Mouse (Mus musculus): ENCODE measurements around the gene Lypd1. TPM values are rescaled to one million over a fixed set of nuclear protein-coding genes. Genes with fewer than 3 reads are reported as not detected.
A peak's percentile ranks its signal among the peaks of the same experiment; 100 is the strongest.

The Lypd1 gene
- 0.64 TPM for polyA plus RNA-seq (2021)

DNA sequence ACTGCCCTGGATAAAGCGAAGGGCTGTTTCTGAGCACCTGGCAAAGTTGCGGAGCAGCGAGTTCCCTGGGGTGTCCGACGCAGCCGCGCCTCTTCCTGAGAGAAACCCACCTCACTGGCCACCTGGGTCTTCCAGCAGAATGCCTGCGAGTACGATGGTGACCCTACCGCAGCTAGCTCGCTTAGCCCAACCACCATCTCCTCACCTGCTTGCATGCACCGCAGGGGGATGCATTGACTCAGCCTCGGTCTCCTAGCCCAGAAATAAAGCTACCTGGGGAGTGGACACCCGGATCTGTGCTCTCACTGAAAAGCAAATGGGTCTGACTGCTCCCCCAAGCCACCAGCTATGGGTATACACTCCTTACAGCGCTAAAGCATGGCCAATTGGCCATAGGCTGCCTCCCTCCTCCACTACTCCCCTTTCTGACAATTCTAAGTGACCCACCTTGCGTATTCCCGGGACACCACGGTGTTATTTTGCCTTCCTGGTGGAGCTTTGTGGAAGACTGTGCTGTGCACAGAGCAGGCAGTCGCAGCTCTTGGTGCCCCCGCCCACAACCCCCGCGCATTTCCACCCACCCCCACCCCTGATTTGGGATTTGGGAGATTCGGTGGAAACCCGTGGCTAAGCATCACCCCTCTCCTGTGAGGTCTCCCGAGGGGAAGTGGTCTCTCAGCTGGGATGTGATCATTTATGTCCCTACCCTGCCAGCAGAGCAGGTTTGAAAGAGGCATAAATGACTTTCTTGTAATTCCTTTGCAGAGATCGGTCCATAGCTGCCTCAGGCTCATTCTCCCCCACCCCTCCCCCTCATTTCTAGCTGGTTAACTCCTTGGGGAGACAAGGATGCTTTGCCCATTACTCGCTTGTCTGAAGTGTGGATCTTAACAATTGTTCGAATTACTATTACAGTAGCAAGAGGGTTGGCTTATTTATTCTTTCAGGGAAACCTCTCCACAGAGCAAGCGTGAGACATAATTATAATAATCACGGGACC is at the start of gene Lypd1:
TSS of gene Lypd1 (minus strand) at position 501 of the 1,000 bp plus-strand sequence.
- H3K27me3 ChIP-seq, result peaks cover 49% of the 10 kb centered on the region
- DNase-seq (ENCODE audit: low read depth, low spot score) (no peak), ATAC-seq (no peak)
- TF ChIP-seq CTCF (IDR thresholded peaks at IDR 0.05), result no peak
- ChIA-PET CTCF (no interaction called here), POLR2A (interaction anchor here (0.7 kb wide), 2 partner anchors 17 to 28 kb away, joined by 3 to 4 read pairs; no protein-coding TSS in a partner anchor)
- in situ Hi-C loops (cut with MboI; ENCODE audit: low pct_unique_long_range_greater_than_20kb), result loop anchor here (25.0 kb wide), 1 partner anchor 301 kb away; no protein-coding TSS in a partner anchor

DNA sequence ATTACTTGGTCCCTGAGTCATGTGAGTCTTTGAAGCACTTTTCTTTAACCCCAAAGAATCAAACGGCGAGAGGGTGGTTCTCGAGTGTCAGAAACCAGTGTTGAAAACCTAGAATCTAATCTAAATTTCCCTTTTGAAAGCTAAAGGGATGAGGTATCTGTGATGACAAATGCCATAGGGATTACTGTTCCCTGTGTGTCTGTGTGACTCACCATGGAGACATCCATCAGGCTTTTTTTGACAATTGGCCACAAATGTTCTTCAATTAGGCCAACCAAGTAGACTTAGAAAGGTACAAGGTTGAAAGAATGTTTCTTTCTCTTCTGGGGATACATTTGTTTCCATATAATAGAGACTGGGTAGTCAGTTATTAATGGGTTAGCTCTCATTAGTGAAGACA is 38.1 kb upstream of the Lypd1 start:
- in situ Hi-C loops (cut with MboI; ENCODE audit: low pct_unique_long_range_greater_than_20kb), result no loop called here
- peak; percentile 71 for ATAC-seq
- no peaks in the 10 kb centered on the region for H3K27me3 ChIP-seq
- ChIA-PET POLR2A (no interaction called here), CTCF (no interaction called here)
- TF ChIP-seq CTCF (IDR thresholded peaks at IDR 0.05), result no peak
- DNase-seq (ENCODE audit: low read depth, low spot score), result peak; percentile 1

DNA sequence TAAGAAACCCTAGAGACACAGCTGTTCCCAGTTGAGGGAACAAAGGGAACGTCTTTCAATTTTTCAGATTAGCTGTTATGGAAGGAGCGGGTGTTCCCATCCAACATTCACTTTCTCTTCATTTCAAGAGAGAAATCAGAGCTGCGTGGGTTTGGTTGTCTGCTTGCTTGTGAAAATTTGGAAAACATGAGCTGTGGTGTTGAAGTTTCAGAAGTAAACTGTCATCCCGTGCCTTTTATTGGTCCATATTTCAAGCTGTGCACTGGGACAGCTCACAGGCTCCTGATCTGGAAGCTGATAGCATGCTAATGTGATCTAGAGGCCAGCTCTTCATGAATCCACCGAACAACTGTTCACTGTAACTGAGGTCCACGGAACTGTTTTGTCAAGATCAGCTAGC is 36.2 kb upstream of the Lypd1 start:
- DNase-seq (ENCODE audit: low read depth, low spot score), result no peak
- H3K27me3 ChIP-seq, result no peaks in the 10 kb centered on the region
- in situ Hi-C loops (cut with MboI; ENCODE audit: low pct_unique_long_range_greater_than_20kb), result no loop called here
- no peak for ATAC-seq
- ChIA-PET CTCF (no interaction called here), POLR2A (no interaction called here)
- TF ChIP-seq CTCF (IDR thresholded peaks at IDR 0.05), result no peak

DNA sequence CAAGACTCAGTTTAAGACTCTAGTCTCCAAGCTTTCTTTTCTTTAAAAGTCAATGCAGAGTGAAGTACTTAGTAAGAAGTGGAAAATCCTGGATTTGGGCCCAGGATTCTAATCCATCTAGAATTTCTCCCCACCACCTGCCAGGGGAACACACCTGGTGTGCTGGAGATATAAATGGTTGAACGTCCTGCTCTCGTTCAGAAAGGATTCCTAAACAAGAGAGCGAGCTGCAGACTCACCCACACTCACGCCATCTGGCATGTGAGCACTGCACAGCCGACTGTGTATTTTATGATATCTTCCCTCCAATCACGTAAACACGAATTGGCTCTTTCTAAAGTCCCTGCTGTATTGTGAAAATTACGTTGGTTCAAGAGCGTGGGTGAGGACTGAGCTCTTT is 32.2 kb upstream of the Lypd1 start:
- ChIA-PET CTCF (interaction anchor here (0.9 kb wide), 1 partner anchor 11 kb away, joined by 3 read pairs; no protein-coding TSS in a partner anchor), POLR2A (no interaction called here)
- in situ Hi-C loops (cut with MboI; ENCODE audit: low pct_unique_long_range_greater_than_20kb), result no loop called here
- H3K27me3 ChIP-seq, result no peaks in the 10 kb centered on the region
- no peak for TF ChIP-seq CTCF (IDR thresholded peaks at IDR 0.05)
- ATAC-seq (no peak), DNase-seq (ENCODE audit: low read depth, low spot score) (no peak)

DNA sequence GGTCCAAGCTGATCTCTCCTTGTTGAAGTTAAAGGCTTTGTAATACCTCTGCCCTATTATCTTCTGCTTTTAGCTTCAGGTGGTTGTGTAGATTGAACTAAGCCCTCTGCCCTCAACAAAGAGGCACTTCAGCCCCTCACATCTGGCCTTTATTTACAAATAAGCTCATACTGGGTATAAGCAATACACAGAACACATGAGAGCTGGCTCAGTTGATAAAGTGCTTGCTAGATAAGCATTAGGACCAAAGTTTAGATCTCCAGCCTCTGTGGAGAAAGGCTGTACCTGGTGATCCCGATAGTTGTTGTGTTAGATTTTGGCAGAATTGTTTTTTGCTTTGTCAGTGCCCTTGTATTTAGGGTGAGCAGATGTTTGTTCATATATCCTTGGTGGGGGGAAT is 30.4 kb upstream of the Lypd1 start:
- POLR2A ChIA-PET, result no interaction called here
- no peak for TF ChIP-seq CTCF (IDR thresholded peaks at IDR 0.05)
- CTCF ChIA-PET, result interaction anchor here (1.4 kb wide), 1 partner anchor 18 kb away, joined by 3 read pairs; no protein-coding TSS in a partner anchor

DNA sequence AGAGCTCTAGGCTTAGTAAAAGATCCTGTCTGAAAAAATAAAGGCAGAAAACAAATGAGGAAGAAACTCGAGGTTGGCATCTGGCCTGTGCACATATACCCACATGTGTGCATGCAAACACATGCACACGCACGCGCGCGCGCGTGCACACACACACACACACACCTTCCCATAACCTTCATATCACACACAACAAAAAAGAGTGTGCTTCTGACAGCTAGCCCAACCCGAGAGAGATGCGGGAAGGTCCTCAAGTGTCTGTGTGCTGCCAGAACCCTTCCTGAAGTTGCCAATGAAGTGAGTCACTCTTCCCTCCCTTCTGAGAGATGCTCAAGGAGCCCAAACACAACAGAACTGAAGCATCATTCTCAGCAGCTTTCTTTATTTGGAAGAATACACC is 12.6 kb upstream of the Lypd1 start:
- H3K27me3 ChIP-seq, result peaks cover 3% of the 10 kb centered on the region
- ATAC-seq (no peak), DNase-seq (ENCODE audit: low read depth, low spot score) (no peak)
- CTCF ChIA-PET, result interaction anchor here (0.8 kb wide), 1 partner anchor 18 kb away, joined by 3 read pairs; no protein-coding TSS in a partner anchor
- in situ Hi-C loops (cut with MboI; ENCODE audit: low pct_unique_long_range_greater_than_20kb), result no loop called here
- TF ChIP-seq CTCF (IDR thresholded peaks at IDR 0.05), result no peak
- POLR2A ChIA-PET, result interaction anchor here (0.6 kb wide), 1 partner anchor 913 kb away, joined by 3 read pairs; no protein-coding TSS in a partner anchor

More for the DNA sequence above, 30.4 kb upstream of the Lypd1 start:
- ATAC-seq (no peak), DNase-seq (ENCODE audit: low read depth, low spot score) (no peak)
- H3K27me3 ChIP-seq, result no peaks in the 10 kb centered on the region
- in situ Hi-C loops (cut with MboI; ENCODE audit: low pct_unique_long_range_greater_than_20kb), result no loop called here

DNA sequence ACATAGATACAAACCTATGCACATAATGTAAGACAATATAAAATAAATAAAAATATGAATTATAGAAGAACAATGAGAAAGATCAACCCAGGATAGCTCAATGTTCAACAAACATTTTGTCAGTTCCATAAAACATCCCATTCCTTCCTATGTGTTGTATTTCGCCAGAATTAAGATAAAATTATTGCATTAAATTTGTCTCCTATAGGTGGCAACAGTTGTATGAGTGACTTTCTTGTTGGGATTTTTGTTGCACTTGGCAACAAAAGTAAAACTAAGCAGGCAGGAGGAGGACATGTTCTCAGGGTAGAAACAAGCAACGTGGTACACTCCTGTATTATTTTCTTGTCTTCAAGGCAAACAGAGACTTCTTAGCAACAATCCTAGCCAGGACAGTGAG is 10.2 kb upstream of the Lypd1 start:
- DNase-seq (ENCODE audit: low read depth, low spot score) (no peak), ATAC-seq (no peak)
- CTCF ChIA-PET, result no interaction called here
- peaks cover 3% of the 10 kb centered on the region for H3K27me3 ChIP-seq
- in situ Hi-C loops (cut with MboI; ENCODE audit: low pct_unique_long_range_greater_than_20kb), result loop anchor here (25.0 kb wide), 1 partner anchor 311 kb away; no protein-coding TSS in a partner anchor
- TF ChIP-seq CTCF (IDR thresholded peaks at IDR 0.05), result peak; percentile 19
- POLR2A ChIA-PET, result no interaction called here

DNA sequence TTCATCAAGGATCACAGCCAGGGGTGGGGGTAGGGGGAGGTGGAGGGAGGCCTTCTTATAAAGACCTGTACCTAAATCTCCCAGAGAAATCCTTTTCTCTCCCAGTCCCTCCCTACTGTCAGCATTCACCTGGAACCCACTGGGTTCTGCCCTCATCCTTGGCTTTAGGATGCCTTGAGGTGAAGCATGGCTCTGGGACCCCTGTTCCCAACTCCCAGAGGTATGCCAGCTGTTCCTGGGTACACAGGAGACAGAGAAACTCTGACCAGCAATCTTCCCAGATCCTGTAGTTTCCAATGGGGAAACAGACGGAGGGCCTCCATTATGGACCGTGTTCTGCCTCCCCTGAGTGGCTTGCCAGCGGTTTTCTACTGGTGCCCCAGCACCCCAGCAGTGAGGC is 7.8 kb upstream of the Lypd1 start:
- DNase-seq (ENCODE audit: low read depth, low spot score) (no peak), ATAC-seq (no peak)
- ChIA-PET POLR2A (interaction anchor here (0.6 kb wide), 1 partner anchor 295 kb away, joined by 3 read pairs; no protein-coding TSS in a partner anchor), CTCF (no interaction called here)
- TF ChIP-seq CTCF (IDR thresholded peaks at IDR 0.05), result no peak
- in situ Hi-C loops (cut with MboI; ENCODE audit: low pct_unique_long_range_greater_than_20kb), result loop anchor here (25.0 kb wide), 1 partner anchor 308 kb away; no protein-coding TSS in a partner anchor
- peaks cover 7% of the 10 kb centered on the region for H3K27me3 ChIP-seq

DNA sequence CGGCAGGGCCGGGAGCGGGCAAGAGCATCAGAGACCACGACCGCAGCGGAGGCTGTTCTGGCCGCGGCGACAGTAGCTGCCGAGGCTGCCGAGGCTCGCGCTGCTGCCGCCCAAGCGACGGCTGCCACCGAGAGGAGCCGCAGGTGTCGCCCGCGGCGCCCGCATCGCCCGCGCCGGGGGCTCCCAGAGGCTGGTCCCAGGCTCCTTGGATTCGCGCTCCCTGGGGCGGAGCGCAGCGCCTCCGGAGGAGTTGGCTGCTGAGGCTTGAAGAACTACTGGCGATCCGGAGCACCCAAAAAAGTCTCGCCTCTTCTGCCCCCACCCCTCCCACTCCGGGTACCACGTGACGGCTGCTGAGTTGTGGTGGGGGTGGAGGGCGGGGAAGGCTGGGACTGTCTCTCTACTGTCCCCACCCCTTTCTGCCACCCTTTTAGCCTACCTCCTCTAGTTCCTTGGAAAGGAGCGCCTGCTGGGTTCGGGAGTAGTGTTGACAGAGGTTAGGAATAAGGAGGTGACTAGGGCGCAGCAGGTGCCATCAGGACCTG is 928 bp downstream of the Lypd1 start:
- no peak for DNase-seq (ENCODE audit: low read depth, low spot score)
- peak; percentile 36 for ATAC-seq
- TF ChIP-seq CTCF (IDR thresholded peaks at IDR 0.05), result no peak
- in situ Hi-C loops (cut with MboI; ENCODE audit: low pct_unique_long_range_greater_than_20kb), result loop anchor here (25.0 kb wide), 1 partner anchor 300 kb away; no protein-coding TSS in a partner anchor
- ChIA-PET POLR2A (no interaction called here), CTCF (no interaction called here)
- peaks cover 49% of the 10 kb centered on the region for H3K27me3 ChIP-seq

DNA sequence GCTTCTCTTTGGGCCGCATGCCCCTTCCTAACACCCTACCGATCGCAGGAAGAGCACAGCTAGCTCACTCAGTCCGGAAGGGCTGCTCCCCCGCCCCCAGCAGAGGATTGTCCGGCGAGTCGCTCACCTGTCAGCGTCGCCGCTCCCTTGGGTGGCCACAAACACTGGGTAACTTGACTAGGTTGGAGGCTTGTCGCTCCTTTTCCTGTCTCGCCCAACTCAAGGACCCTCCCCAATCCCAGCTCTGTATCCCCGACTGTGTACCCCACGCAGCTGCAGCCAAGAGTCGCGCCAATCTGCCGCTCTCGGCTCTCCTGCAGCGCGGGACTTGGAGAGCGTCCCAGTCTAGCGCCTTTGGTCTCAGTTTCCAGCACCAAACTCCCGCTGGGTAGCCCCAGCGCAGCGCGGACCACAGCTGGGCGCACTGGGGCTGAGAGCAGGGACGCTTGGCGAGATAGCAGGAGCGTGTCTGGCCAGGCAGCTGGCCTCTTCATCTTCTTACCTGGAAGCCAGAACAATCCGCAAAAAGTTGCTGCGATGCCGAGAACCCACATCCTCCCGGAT is 1.5 kb downstream of the Lypd1 start:
- ChIA-PET POLR2A (no interaction called here), CTCF (interaction anchor here (1.8 kb wide), 1 partner anchor 30 kb away, joined by 7 read pairs; no protein-coding TSS in a partner anchor)
- ATAC-seq, result peak; percentile 41
- in situ Hi-C loops (cut with MboI; ENCODE audit: low pct_unique_long_range_greater_than_20kb), result loop anchor here (25.0 kb wide), 1 partner anchor 299 kb away; no protein-coding TSS in a partner anchor
- DNase-seq (ENCODE audit: low read depth, low spot score), result no peak
- H3K27me3 ChIP-seq, result peaks cover 49% of the 10 kb centered on the region
- no peak for TF ChIP-seq CTCF (IDR thresholded peaks at IDR 0.05)
